Mouse (Mus musculus): ENCODE measurements around the gene Pigg. TPM values are rescaled to one million over a fixed set of nuclear protein-coding genes. Genes with fewer than 3 reads are reported as not detected.

Gene Pigg
- 1 to 10 TPM in 1 of 2 experiments, under 1 TPM in 1; 0.21 to 1.9 TPM for polyA plus RNA-seq (2012; fragmentation: generic; extraction: Trizol)

DNA sequence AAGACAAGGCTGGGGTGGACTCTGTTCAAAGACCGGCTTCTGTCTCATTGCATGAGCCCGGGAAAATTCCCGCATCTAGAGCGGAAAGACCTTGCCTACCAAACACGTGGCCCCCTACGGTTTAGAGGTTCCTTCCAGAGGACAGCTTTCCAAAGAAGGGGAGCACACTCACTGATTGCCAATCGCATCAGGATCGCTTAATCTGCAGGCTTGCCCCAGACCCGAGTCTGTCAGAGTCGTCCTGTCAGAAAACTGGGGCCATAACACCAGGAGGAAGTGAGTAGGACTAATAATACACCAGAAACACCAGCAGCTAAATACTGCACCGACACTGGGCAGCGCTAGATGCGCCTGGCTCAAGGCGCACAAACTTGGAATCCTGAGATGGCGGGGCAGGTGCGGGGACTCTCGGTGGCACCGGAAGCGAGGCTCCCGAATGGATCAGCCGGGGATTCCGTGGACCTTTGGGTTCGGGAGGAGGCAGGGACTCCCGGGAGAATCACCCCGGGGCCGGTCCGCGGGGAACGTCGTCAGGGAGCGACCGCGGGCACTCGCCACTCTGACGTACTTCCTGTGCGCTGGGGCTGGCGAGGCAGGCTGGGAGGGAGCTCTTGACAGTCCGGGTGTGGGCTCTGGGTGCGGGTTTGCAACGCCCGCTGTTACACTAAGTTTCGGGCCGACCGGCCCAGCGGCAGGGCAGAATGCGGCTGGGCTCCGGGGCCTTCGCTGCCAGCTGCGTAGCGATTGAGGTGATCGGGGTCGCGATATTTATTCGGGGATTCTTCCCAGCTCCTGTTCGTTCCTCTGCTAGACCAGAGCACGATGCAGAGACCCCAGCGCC lies at the start of gene Pigg:
Pigg (plus strand) TSS at position 386 of the 841 bp plus-strand sequence.

DNA sequence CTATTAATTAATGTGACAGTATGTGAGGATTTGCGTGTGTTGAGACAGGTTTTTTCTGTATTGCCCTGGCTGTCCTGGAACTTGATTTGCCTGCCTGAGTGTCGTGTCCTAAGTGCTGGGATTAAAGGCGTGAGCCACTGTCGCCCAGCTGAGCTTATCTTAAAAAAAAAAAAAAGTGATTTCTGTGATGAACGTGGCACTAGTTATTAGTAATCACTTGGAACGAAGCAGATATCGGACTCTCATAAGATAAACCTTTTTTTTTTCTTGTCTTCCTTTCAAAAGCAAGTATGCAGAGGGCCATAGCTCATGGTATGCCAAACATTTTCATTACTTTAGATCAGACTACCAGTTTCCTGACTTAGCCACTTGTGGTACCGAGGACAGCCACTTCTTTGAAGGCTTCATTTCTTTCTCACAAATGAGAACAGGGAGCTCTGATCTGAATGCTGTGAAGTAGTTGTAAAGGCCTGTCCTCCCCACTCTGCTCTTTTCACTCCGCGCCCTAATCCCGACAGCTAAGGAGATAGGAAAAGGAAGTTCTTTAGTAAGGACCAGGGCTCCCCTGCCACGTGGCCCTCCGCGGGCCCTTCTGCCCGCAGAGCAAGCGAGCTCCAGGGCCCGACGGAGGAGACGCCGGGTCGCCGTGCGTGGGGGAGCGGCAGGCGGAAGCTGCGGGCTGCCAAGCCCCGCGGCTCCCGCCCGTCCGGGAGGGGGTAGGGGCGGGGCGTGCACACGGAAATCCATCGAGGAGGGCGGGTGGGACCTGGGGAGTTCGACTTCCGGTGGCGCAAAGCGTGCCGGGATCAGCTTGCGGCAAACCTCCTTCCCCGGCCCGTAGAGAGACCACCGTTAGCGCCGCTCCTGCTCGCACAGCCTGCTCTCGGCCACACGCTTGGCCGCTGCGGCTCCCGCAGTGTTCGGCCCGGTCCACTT lies 44.0 kb upstream of the Pigg start, which contains the start of gene Dr1:
Dr1 (plus strand) TSS at position 771 of the 936 bp plus-strand sequence.

DNA sequence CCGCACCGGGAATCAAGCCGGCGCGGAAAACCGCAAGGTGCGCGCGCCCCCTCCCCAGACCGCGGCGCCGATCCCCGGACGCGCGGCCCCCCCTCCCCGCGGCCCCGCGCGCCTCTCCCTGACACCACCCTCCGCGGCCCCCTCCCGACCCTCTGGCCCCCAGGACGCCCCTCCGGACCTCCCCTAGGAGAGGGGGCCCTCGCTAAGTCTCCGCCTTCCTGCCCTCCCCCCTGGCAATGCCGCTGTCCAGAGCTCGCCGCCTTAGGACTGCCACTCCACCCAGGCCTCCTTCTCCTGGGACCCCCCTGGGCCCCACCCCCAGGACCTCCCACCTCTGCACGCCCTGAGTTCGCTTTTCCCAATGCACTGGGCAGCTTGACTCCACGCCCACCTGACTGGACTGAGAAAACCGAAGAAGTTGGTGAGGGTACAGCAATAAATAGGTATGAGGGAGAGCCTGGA lies 55.5 kb downstream of the Pigg start, which contains the start of gene Gm42517:
Gm42517 (minus strand) TSS at position 52 of the 462 bp plus-strand sequence.

DNA sequence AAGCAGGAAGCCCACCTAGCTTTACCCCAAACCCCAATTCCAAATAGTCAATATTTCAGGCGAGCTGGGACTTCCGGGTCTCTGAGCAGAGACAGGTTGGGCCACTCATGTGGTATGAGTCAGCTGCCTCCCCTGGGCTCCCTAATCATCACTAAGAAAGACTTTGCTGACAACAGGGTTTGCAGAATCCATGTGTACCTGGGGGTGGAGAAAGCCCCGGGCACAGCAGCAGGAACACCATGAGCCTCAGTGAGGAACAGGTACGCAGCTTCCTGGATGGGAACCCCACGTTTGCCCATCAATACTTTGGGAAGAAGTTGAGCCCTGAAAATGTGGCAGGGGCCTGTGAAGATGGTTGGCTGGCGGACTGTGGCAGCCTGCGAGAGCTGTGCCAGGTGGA lies 75.8 kb downstream of the Pigg start, which contains the start of gene Pde6b:
Pde6b (plus strand) TSS at position 191 of the 400 bp plus-strand sequence.

Other genes with a start within 250 kb of the Pigg start
- 1 to 10 TPM; 1.5 to 3.1 TPM for gene Mtf2, start 246.9 kb upstream of the Pigg start, polyA plus RNA-seq (2012; fragmentation: generic; extraction: Trizol)
- gene Tmed5, start 180.0 kb upstream of the Pigg start, polyA plus RNA-seq (2012; fragmentation: generic; extraction: Trizol): 1 to 10 TPM; 2.0 to 4.9 TPM
- under 1 TPM; 0.13 to 0.77 TPM for gene Ccdc18, start 179.7 kb upstream of the Pigg start, polyA plus RNA-seq (2012; fragmentation: generic; extraction: Trizol)
- 1 to 10 TPM in 1 of 2 experiments, under 1 TPM in 1; 0.94 to 4.4 TPM for gene Dr1, start 43.7 kb upstream of the Pigg start, polyA plus RNA-seq (2012; fragmentation: generic; extraction: Trizol)
- under 1 TPM; 0.01 to 0.06 TPM for gene Gm42517, start 55.3 kb downstream of the Pigg start, polyA plus RNA-seq (2012; fragmentation: generic; extraction: Trizol)
- gene Pde6b, start 75.8 kb downstream of the Pigg start, polyA plus RNA-seq (2012; fragmentation: generic; extraction: Trizol): under 1 TPM in 1 of 2 experiments, not detected in 1; 0.02 TPM
- gene Atp5k, start 121.8 kb downstream of the Pigg start, polyA plus RNA-seq (2012; fragmentation: generic; extraction: Trizol): 1,000 to 10,000 TPM in 1 of 2 experiments, 100 to 1,000 TPM in 1; 937 to 1,235 TPM
- gene Mfsd7a, start 136.3 kb downstream of the Pigg start, polyA plus RNA-seq (2012; fragmentation: generic; extraction: Trizol): under 1 TPM; 0.08 to 0.77 TPM
- 1 to 10 TPM; 1.7 to 7.6 TPM for gene Pcgf3, start 148.6 kb downstream of the Pigg start, polyA plus RNA-seq (2012; fragmentation: generic; extraction: Trizol)
- under 1 TPM in 1 of 2 experiments, not detected in 1; 0.02 TPM for gene Cplx1, start 237.4 kb downstream of the Pigg start, polyA plus RNA-seq (2012; fragmentation: generic; extraction: Trizol)